Mouse (Mus musculus) heart, embryonic 14.5 days (tissue): ENCODE results near the gene Cxcr4. TPM values are rescaled to one million over a fixed set of nuclear protein-coding genes. Genes with fewer than 3 reads are reported as not detected.
A peak's percentile ranks its signal among the peaks of the same experiment; 100 is the strongest.

ENCODE experiments used
- ATAC-seq: fragments of 200-750 bp; cut with Nextera tagmentation; 2 replicates; pipeline ENCODE4 v1.8.0; 2017; ENCODE audit warnings: low read depth, moderate TSS enrichment; ENCODE audit not compliant: insufficient number of reproducible peaks, insufficient read depth, low FRiP score
- H3K27ac ChIP-seq, 2 experiments: fragments of 200-500 bp in 1 of 2; fragments of 300-500 bp in 1 of 2; sonication (generic) in 1 of 2; replicated peaks in 1 of 2; 2 replicates each; pipeline ENCODE4 v1.5.1; 2012 to 2014; ENCODE audit warnings: low read depth in 2 of 2, low read length in 2 of 2, control low read depth in 1 of 2, mild to moderate bottlenecking in 1 of 2, mixed read lengths in 1 of 2; ENCODE audit not compliant: control insufficient read depth in 1 of 2, insufficient read depth in 1 of 2
- H3K27me3 ChIP-seq: fragments of 300-500 bp; sonication (generic); 2 replicates; pipeline ENCODE4 v1.6.1; 2014; ENCODE audit warnings: mild to moderate bottlenecking, low read length, control low read depth; ENCODE audit not compliant: control insufficient read depth, insufficient read depth
- H3K36me3 ChIP-seq: fragments of 300-500 bp; sonication (generic); 2 replicates; pipeline ENCODE4 v1.6.1; 2014; ENCODE audit warnings: mild to moderate bottlenecking, control low read depth, low read length, mixed read lengths; ENCODE audit not compliant: control insufficient read depth, insufficient read depth
- H3K4me1 ChIP-seq, 2 experiments: fragments of 200-500 bp in 1 of 2; fragments of 300-500 bp in 1 of 2; sonication (generic) in 1 of 2; 2 replicates each; pipeline ENCODE4 v1.6.1; 2012 to 2014; ENCODE audit warnings: low read length in 2 of 2, control low read depth in 1 of 2, mixed read lengths in 1 of 2; ENCODE audit not compliant: control insufficient read depth in 2 of 2, insufficient read depth in 2 of 2
- H3K4me2 ChIP-seq: fragments of 300-500 bp; sonication (generic); 2 replicates; pipeline ENCODE4 v1.6.1; 2014; ENCODE audit warnings: mild to moderate bottlenecking, low read length
- H3K4me3 ChIP-seq, 2 experiments: fragments of 200-500 bp in 1 of 2; fragments of 300-500 bp in 1 of 2; sonication (generic) in 1 of 2; 2 replicates each; pipeline ENCODE4 v1.5.1; 2012 to 2014; ENCODE audit warnings: low read length in 2 of 2, mild to moderate bottlenecking in 2 of 2, control low read depth in 1 of 2, low read depth in 1 of 2, moderate library complexity in 1 of 2; ENCODE audit not compliant: control insufficient read depth in 1 of 2, insufficient read depth in 1 of 2
- H3K9ac ChIP-seq: fragments of 300-500 bp; sonication (generic); 2 replicates; pipeline ENCODE4 v1.6.1; 2014; ENCODE audit warnings: mild to moderate bottlenecking, low read length
- H3K9me3 ChIP-seq: fragments of 300-500 bp; sonication (generic); 2 replicates; pipeline ENCODE4 v1.6.1; 2016; ENCODE audit warnings: low read length, control low read depth; ENCODE audit not compliant: control insufficient read depth
- WGBS: fragments of 180-500 bp; shearing (Covaris S2); extraction: QIAGEN DNeasy Blood & Tissue Kit; methylation state at CpG from one replicate; pipeline ENCODE4 v1.1.7; 2014; 5-methylcytosine and 5-hydroxymethylcytosine counted together
- polyA plus RNA-seq: library from polyadenylated mRNA; unstranded; fragments of >200 nt; fragmentation: Nextera tagmentation; extraction: Ambion mirVana; gene quantifications from 2 replicates; pipeline ENCODE4 v1.2.1, GENCODE M21; 2014

Cxcr4 gene
- 2.4 and 2.9 TPM in 2 replicates for polyA plus RNA-seq

GRCm38 (mm10) chr1:128592211-128592741 is at the start of gene Cxcr4:
TSS of gene Cxcr4 (minus strand) at chr1:128592293.
- ATAC-seq: peak; percentile 72
- Histone ChIP-seq H3K4me2 (peak within 1 kb of the TSS; percentile 92), H3K9me3 (no peaks in the 10 kb centered on the region), H3K4me3 (peak within 1 kb of the TSS; percentile 62 to 65), H3K27me3 (peaks cover 51% of the 10 kb centered on the region), H3K4me1 (peaks cover 8 to 18% of the 10 kb centered on the region in 2 experiments; a peak in 3 of 4 replicates), H3K27ac (peak within 1 kb of the TSS in 1 of 2 experiments; percentile 6; a peak in 1 of 4 replicates), H3K36me3 (no peaks in the 10 kb centered on the region), H3K9ac (peak within 1 kb of the TSS; percentile 66)
- WGBS: under 1% methylated on average over 27 of the region's 27 CpGs

GRCm38 (mm10) chr1:128639707-128640107 is 47.6 kb upstream of the Cxcr4 start:
- WGBS: 16% methylated on average over 4 of the region's 4 CpGs
- no peak overlapping the region for H3K4me2 ChIP-seq
- H3K9me3 ChIP-seq: no peaks in the 10 kb centered on the region
- H3K4me3 ChIP-seq: no peak overlapping the region
- H3K36me3 ChIP-seq: no peaks in the 10 kb centered on the region
- ATAC-seq: no peak
- H3K27ac ChIP-seq: no peak overlapping the region
- H3K4me1 ChIP-seq: peaks cover 7 to 8% of the 10 kb centered on the region in 2 experiments
- no peak overlapping the region for H3K9ac ChIP-seq
- no peaks in the 10 kb centered on the region for H3K27me3 ChIP-seq

GRCm38 (mm10) chr1:128637230-128637740 is 45.2 kb upstream of the Cxcr4 start:
- H3K4me3 ChIP-seq: no peak overlapping the region

GRCm38 (mm10) chr1:128636258-128637229 is 44.5 kb upstream of the Cxcr4 start:
- Histone ChIP-seq H3K4me3 (no peak overlapping the region), H3K36me3 (no peaks in the 10 kb centered on the region), H3K27ac (no peak overlapping the region), H3K4me1 (no peaks in the 10 kb centered on the region), H3K27me3 (no peaks in the 10 kb centered on the region), H3K9me3 (no peaks in the 10 kb centered on the region), H3K9ac (no peak overlapping the region), H3K4me2 (no peak overlapping the region)
- WGBS: 85% methylated on average over 10 of the region's 10 CpGs
- no peak for ATAC-seq

More at GRCm38 (mm10) chr1:128637230-128637740, 45.2 kb upstream of the Cxcr4 start:
- no peak overlapping the region for H3K4me2 ChIP-seq
- no peaks in the 10 kb centered on the region for H3K4me1 ChIP-seq
- no peak overlapping the region for H3K27ac ChIP-seq
- ATAC-seq: no peak
- H3K27me3 ChIP-seq: no peaks in the 10 kb centered on the region
- no peak overlapping the region for H3K9ac ChIP-seq
- 82% methylated on average over 7 of the region's 7 CpGs for WGBS
- no peaks in the 10 kb centered on the region for H3K9me3 ChIP-seq
- no peaks in the 10 kb centered on the region for H3K36me3 ChIP-seq

- no peak overlapping the region for H3K4me3 ChIP-seq
- 74% methylated on average over 6 of the region's 6 CpGs for WGBS
- no peak overlapping the region for H3K9ac ChIP-seq
- H3K36me3 ChIP-seq: no peaks in the 10 kb centered on the region
- no peaks in the 10 kb centered on the region for H3K9me3 ChIP-seq
- ATAC-seq: no peak
- H3K27ac ChIP-seq: no peak overlapping the region
- H3K4me1 ChIP-seq: no peaks in the 10 kb centered on the region
- no peak overlapping the region for H3K4me2 ChIP-seq
- H3K27me3 ChIP-seq: no peaks in the 10 kb centered on the region
Observed at GRCm38 (mm10) chr1:128633711-128634379, 41.8 kb upstream of the Cxcr4 start.

- H3K27me3 ChIP-seq: no peaks in the 10 kb centered on the region
- no peak overlapping the region for H3K27ac ChIP-seq
- H3K36me3 ChIP-seq: no peaks in the 10 kb centered on the region
- H3K4me1 ChIP-seq: no peaks in the 10 kb centered on the region
- H3K4me3 ChIP-seq: no peak overlapping the region
- ATAC-seq: no peak
- 70% methylated on average over 6 of the region's 6 CpGs for WGBS
- H3K9me3 ChIP-seq: no peaks in the 10 kb centered on the region
- H3K9ac ChIP-seq: no peak overlapping the region
- no peak overlapping the region for H3K4me2 ChIP-seq
Observed at GRCm38 (mm10) chr1:128632522-128632921, 40.4 kb upstream of the Cxcr4 start.

GRCm38 (mm10) chr1:128626144-128626678 is 34.1 kb upstream of the Cxcr4 start:
- ATAC-seq: no peak
- H3K27ac ChIP-seq: no peak overlapping the region
- no peak overlapping the region for H3K9ac ChIP-seq
- no peaks in the 10 kb centered on the region for H3K27me3 ChIP-seq
- H3K4me1 ChIP-seq: no peaks in the 10 kb centered on the region
- no peaks in the 10 kb centered on the region for H3K36me3 ChIP-seq
- H3K4me3 ChIP-seq: no peak overlapping the region
- 64% methylated on average over 9 of the region's 9 CpGs for WGBS
- no peaks in the 10 kb centered on the region for H3K9me3 ChIP-seq
- H3K4me2 ChIP-seq: no peak overlapping the region
